Mouse (Mus musculus) embryonic fibroblast, embryonic 13.5 days (primary cell): ENCODE data around the gene Cnpy2. TPM values are rescaled to one million over a fixed set of nuclear protein-coding genes. Genes with fewer than 3 reads are reported as not detected.
A peak's percentile ranks its signal among the peaks of the same experiment; 100 is the strongest.
"Not testable (repeated sequence)": the region's sequence is repeated elsewhere in the genome, so short reads cannot be mapped to it uniquely, and the experiment has no call there.

Experiments used
- H3K27ac ChIP-seq: 2 replicates; pipeline ENCODE4 v1.5.1; 2012; ENCODE audit warnings: low read length, control low read depth, inconsistent platforms; ENCODE audit not compliant: insufficient read depth
- H3K4me1 ChIP-seq: 2 replicates; pipeline ENCODE4 v1.6.1; 2011; ENCODE audit warnings: low read length; ENCODE audit not compliant: control insufficient read depth, insufficient read depth
- H3K4me3 ChIP-seq: 2 replicates; pipeline ENCODE4 v1.5.1; 2011; ENCODE audit warnings: mild to moderate bottlenecking, control low read depth, low read length; ENCODE audit not compliant: insufficient read depth
- CTCF ChIP-seq: IDR thresholded peaks from 2 replicates; pipeline ENCODE4 v1.5.1; 2011; ENCODE audit warnings: mild to moderate bottlenecking, control low read depth, low read length, moderate library complexity, borderline replicate concordance; ENCODE audit not compliant: insufficient read depth
- POLR2A ChIP-seq: IDR thresholded peaks from 2 replicates; pipeline ENCODE4 v1.6.1; 2011; ENCODE audit warnings: low read depth, mild to moderate bottlenecking, control low read depth, low read length, moderate library complexity
- polyA plus RNA-seq: library from polyadenylated mRNA; stranded (reverse); fragments of >200 nt; gene quantifications from 2 replicates; pipeline ENCODE4 v1.2.4, GENCODE M21; 2011; ENCODE audit warnings: low read depth; ENCODE audit not compliant: missing spikeins, insufficient read length

Cnpy2 gene
- polyA plus RNA-seq, result 121 and 145 TPM in 2 replicates

- TF ChIP-seq CTCF (no peak), POLR2A (peak; percentile 80)
- no peaks in the 10 kb centered on the region; the same call in 1 of the 2 replicates for H3K4me1 ChIP-seq
- H3K27ac ChIP-seq, result peak within 1 kb of the TSS; percentile 73
- peak within 1 kb of the TSS; percentile 63 for H3K4me3 ChIP-seq
Measured at GRCm38 (mm10) chr10:128322141-128323108, at the start of gene Cnpy2. Gene Cnpy2 (plus strand): TSS chr10:128322459.

DNA sequence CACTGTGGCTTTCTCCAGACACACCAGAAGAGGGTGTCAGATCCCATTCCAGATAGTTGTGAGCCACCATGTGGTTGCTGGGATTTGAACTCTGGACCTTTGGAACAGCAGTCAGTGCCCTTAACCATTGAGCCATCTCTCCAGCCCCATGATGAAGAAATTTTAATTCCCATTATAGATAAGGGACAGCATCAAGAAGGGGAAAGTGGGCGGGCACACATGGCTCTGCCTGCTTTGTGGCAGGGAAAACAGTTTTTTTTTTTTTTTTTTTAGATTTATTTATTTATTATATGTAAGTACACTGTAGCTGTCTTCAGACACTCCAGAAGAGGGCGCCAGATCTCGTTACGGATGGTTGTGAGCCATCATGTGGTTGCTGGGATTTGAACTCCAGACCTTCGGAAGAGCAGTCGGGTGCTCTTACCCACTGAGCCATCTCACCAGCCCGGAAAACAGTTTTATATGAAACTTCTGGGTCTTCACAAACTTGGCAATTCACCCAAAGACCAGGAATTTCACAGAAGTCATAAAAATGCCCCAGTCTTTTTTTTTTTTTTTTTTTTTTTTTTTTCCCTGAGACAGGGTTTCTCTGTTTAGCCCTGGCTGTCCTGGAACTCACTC, 49.3 kb upstream of the Cnpy2 start:
- H3K4me3 ChIP-seq, H3K27ac ChIP-seq, H3K4me1 ChIP-seq: not testable (repeated sequence)

GRCm38 (mm10) chr10:128275374-128275773, 46.9 kb upstream of the Cnpy2 start:
- H3K27ac ChIP-seq, H3K4me1 ChIP-seq, H3K4me3 ChIP-seq: not testable (repeated sequence)

DNA sequence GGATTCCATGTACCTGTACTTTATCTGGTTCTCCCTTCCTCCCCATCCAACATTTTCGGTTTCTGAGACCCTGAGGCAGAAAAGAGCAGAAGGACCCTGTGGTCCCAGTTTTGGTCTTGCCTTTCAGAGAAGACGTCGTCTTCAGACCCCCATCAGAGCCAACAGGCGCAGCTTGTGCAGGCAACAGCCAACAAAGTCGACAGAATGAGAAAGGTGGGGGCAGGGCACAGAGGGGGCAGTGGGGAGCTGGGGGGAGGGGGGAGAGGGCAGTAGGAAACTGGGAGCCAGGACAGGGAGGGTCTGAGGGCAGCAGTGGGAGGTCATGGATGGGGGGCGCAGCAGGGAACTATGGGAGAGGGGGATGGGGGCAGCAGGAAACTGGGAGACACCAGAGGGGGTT, 44.1 kb upstream of the Cnpy2 start:
- TF ChIP-seq CTCF (no peak), POLR2A (no peak)
- Histone ChIP-seq H3K4me3 (no peak overlapping the region), H3K4me1 (no peaks in the 10 kb centered on the region), H3K27ac (no peak overlapping the region)

DNA sequence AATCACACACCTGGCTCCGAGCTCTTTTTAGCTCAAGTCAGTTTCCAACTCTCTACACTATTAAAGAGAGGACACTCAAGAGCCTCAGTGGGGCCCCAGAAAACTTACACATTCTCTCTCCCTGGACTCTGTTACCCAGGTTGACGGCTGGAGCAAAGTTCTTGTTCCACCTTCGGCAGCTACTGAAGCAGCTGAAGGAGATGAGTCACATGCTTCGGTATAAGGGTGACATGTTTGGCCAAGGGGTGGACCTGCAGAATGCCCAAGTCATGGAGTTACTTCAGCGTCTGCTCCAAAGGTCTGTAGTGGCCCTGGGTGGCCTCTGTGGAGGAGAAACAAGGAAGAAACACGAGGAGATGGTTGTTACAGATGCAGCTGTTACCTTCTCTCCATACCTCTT, 41.3 kb upstream of the Cnpy2 start:
- no peak overlapping the region for H3K27ac ChIP-seq
- H3K4me3 ChIP-seq, result no peak overlapping the region
- no peaks in the 10 kb centered on the region for H3K4me1 ChIP-seq
- no peak for TF ChIP-seq CTCF
- TF ChIP-seq POLR2A, result no peak

DNA sequence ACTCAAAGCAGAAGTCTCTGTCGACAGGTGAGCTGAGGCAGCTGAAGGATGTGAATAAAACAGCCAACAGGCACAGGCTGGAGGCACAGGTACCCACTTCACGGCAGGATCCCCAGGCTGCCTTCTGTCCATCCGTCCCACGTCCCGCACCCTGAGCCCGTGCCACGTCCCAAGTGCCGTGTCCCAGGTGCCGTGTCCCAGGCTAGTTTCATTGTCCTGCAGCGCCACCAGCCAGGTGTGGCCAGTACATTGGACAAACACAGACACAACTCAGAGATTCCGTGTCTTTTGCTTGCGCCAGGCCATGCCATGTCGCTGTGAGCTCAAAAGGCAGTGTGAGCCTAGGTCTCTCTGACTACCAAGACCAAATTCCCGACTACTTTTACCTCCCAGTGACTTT, 40.6 kb upstream of the Cnpy2 start:
- TF ChIP-seq POLR2A (no peak), CTCF (no peak)
- H3K4me1 ChIP-seq, result no peaks in the 10 kb centered on the region
- no peak overlapping the region for H3K4me3 ChIP-seq
- H3K27ac ChIP-seq, result no peak overlapping the region

- no peak for TF ChIP-seq POLR2A
- no peak for TF ChIP-seq CTCF
- no peak overlapping the region for H3K4me3 ChIP-seq
Measured at GRCm38 (mm10) chr10:128282886-128283450, 39.3 kb upstream of the Cnpy2 start.

DNA sequence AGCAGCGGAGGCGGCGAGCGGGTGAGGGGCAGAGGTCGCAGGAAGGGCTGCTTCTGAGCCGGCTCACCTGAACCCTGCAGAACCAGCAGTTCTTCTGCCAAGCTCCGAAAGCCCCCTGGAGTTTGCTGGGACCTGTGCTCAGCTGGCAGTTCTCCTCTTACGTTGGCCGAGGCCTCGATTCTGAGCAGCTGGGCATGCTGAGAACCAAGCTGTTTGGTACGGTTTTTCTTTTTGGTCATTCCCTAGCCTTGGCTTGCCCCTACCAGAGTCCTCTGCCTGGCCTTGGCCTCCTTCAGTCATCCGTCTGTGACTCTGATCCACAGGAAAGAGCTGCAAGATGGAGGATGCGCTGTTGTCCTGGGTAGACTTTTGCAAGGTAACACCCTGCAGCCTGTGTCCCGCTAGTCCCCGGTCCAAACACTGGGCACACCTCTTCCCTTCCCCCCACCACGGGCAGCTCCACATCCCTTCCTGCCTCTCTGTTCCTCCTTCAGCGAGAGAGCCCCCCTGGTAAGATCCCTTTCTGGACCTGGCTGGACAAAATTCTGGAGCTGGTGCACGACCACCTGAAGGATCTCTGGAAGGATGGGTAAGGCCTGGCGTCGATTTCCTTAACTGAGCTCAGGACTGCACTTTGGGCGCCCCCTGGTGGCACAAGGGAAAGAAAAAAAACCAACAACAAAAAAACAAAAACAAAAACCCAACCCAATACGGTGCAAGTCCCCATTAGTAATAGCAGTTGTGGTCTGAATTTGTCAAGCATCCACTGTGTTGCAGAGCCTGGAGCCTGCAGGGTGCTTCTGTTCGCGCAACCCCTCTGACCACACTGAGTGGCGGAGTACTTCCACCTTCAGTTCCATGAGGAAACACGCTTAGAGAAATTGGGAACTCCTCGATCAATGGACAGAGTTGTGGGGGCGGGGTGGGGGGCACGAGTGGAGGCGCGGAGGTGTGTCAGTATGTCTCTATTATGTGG, 38.4 kb upstream of the Cnpy2 start:
- H3K4me3 ChIP-seq, result no peak overlapping the region
- H3K27ac ChIP-seq, result no peak overlapping the region
- TF ChIP-seq CTCF (0 out of 2 replicates have a peak, but pooled peaks have one; percentile 26), POLR2A (no peak)
- no peaks in the 10 kb centered on the region for H3K4me1 ChIP-seq

More at GRCm38 (mm10) chr10:128282886-128283450, 39.3 kb upstream of the Cnpy2 start:
- Histone ChIP-seq H3K4me1 (no peaks in the 10 kb centered on the region), H3K27ac (no peak overlapping the region)

DNA sequence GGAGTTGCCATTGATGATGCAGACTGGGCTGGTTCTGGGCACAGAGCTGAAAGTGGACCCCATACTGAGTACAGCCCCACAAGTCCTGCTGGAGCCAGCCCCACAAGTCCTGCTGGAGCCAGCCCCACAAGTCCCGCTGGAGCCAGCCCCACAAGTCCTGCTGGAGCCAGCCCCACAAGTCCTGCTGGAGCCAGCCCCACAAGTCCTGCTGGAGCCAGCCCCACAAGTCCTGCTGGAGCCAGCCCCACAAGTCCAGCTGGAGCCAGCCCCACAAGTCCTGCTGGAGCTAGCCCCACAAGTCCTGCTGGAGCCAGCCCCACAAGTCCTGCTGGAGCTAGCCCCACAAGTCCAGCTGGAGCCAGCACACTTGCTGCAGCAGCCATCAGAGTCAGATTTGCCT, 31.7 kb upstream of the Cnpy2 start:
- not testable (repeated sequence) for H3K4me1 ChIP-seq, H3K27ac ChIP-seq, H3K4me3 ChIP-seq
